Mouse (Mus musculus) granulocyte monocyte progenitor cell, adult 5-6 weeks (primary cell): Measurements from ENCODE around the gene Susd2. TPM values are rescaled to one million over a fixed set of nuclear protein-coding genes. Genes with fewer than 3 reads are reported as not detected.

Experiments used
- ATAC-seq: replicated peaks from 2 replicates; pipeline ENCODE4 v1.8.0; 2016; ENCODE audit warnings: mild to moderate bottlenecking, moderate TSS enrichment, inconsistent platforms; ENCODE audit not compliant: poor library complexity, severe bottlenecking
- total RNA-seq, 2 experiments: library from RNA; stranded (forward) in 1 of 2; stranded (reverse) in 1 of 2; fragments of 200-712, 200-1000 nt in 1 of 2; fragments of >200 nt in 1 of 2; fragmentation: Nextera tagmentation in 1 of 2; gene quantifications; 2 replicates each; pipeline ENCODE4 v1.2.3; 2014 to 2017

Susd2 gene
- total RNA-seq, 2 experiments from 2014 or later, result 0.26 TPM; not detected in 1

DNA sequence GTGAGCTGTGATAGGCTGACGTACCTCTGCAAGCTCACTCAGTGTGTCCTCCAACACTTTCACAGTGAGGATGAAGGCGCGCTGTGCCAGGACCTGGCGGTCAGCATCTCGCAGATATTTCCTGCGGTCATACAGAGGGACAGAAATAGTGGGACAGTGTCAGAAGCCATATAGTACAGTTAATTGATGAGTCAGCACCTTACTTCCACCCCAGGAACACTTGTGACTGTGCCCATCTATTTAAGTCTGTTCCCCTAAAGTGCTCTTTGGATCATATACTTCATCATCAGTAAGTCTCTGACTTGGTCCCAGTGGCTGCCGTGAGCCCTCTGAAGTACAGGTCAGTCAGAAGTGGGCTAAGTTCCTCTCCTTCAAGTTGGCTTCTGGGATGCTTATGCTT lies 14.0 kb upstream of the Susd2 start:
- no peak for ATAC-seq

DNA sequence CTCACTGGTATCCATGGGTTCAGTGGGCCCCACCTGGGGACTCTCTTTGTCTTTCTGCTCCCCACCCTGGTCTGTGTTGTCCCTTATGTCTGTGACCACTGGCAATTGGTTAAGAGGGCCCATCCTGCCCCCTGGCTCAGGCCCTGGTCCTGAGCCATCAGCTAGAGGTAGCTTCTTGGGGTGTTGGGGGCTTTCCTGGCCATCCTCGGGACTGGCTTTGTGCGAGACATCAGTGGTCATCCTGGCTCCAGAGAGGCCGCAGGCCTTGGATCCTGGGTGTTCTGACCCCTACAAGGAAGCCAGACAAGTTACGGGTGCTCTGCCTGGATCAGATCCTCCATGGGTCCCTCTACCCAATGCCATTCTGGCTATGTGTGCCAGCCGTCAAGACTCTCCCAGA lies 13.4 kb upstream of the Susd2 start:
- ATAC-seq, result no peak

DNA sequence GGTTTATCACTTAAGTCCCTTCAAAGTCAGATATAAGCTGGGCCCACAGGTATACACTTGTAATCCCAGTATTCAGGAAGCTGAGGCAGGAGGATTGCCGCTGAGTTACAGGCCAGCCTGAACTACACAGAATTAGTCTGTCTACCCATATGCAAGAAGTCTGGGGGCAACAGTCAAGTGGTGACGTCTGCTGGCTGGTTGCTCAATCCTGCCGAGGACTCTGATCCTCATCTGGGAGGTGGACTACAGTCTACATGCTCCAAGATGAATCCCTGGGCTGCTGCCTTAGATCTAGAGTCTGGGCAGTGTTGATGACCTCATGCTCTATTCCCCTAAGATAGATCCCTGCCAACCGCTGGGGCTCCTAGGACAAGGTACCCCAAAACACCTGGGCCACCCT lies 10.2 kb upstream of the Susd2 start:
- no peak for ATAC-seq

DNA sequence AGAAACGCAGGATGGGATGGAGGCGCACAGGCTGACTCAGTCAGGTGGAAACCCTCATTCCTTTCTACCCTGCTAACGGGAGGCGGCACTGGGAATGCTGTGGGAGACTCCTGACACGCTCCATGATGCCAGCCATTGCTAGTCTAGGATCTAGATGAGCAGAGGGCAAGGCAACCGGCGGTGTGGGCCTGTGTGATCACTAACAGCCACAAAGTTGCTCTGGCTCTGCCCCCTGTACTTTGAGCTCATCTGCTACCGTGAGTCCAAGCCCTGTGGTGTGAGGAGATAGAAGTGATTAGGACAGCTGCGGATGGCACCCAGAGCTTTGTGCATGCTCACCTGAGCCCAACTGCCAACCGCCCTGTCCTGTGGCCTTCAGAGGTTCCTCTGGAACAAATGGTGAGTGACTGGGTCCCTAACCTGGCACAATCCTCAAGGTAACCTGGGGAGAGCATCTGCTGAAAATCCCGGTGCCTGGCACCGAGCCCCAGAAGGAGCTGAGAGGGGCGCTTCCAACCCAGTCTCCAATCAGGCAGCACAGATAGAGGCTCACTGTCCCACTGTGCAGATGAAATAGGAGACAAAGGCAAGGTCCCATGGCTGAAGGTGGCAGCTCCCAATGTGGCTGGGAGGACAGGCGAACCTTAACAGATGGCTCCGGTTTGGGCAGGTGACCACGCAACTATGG lies 7.7 kb upstream of the Susd2 start:
- no peak for ATAC-seq

DNA sequence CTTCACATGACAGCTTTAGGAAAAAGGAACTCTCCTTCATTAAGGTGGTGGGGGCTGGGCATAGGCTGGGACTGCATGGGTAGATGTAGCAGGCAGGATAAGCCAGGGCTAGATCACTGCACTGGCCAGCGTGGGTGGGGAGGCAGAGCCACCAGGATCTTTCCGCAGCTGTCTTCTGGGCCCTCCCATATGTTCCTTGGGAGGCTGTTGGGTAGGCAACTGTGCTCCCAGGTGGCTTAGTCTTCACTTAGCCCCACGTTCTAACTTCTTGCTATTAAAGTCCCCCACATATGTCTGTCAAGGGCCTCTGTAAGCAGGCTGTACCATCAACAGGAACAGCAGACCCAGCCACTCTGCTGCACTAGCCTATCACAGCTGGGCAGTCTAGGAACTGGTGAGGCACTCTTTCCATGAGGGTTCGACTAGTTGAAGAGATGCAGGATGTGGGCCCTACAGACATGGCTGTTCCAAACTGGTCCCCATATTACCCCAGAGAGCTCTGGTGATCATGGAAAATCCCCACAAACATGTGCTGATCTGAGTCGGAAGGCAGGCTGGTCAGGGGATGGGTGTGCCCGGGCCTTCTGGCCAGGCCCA lies 6.6 kb upstream of the Susd2 start:
- no peak for ATAC-seq

DNA sequence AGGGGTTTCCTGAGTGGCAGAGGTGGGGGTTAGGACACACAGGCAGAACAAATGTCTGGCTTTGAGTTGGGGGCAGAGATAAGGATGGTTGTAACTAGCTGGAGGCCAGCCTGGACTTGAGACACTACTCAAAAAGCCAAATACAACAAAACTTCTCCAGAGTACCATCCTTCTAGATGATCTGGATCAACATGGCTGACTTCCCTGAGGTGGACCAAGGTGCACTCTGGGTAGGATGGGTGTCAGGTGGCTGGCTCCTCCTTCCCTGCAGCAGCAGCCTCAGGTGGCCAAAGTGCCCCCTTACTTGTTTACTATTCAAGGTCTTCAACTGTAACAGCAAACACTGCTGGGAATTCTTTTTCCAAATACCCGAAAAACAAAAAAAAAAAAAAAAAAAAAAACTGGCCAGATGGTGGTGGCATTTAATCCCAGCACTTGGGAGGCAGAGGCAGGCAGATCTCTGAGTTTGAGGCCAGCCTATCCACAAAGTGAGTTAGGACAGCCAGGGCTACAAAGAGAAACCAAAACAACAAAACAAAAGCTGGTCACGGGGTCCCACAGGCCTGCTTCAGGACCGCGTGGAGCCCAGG lies 5.7 kb upstream of the Susd2 start:
- no peak for ATAC-seq

DNA sequence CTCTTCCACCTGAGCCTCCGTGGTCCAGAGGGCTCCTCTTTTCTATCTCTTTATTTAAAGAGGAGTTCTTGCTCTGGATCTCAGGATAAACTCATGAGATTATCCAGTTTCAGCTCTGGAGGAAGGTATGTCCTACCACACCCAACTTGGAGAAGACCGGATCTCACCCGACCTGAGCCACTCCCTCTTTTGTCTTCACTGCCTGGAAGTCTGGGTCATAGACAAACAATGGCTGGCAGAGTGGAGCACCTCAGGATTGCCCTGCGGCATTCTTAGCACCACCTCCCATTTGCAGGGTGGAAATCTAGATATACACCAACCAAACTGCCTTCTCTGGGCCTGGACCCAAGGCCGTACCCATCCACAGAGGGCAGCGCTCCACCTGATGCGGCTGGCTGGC lies 5.2 kb upstream of the Susd2 start:
- no peak for ATAC-seq

DNA sequence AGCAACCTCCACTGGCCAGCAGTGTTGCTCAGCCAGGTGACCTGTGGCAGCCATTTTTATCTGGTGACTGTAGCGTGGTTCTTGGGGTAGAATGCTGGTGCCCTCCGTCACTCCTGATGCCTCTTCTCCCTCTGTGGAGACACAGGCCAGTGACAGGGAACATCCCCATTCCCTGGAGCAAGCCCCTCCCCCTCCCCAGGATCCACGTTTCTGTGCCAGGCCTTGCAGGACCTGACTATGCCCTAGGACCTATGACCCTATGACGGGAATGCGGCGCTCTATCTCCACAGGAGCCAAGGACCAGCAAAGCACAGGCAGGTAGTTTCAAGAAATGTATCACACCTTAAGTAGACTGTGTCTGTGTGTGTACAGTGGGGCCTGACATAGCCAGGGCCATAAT lies 4.3 kb upstream of the Susd2 start:
- ATAC-seq, result no peak

DNA sequence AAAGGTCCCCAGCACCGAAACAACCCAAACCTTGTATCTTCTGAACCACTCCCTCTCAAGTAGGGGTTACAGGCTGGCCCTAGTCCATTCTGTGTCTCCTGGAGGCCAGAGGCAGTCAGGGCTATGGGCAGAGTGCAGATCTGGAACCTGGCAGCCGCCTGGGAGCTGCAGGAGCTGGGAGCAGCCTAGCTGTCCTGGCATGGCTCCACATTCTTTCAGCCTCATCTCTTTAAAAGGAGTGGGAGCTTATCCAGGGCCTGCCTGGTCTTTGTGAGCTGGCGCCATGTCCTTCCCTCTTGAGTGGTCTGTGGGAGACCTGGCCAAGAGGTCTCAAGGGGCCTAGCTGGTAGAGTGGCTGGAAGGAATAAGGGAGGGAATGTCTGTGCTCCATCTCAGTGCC lies 3.6 kb upstream of the Susd2 start:
- ATAC-seq, result no peak

DNA sequence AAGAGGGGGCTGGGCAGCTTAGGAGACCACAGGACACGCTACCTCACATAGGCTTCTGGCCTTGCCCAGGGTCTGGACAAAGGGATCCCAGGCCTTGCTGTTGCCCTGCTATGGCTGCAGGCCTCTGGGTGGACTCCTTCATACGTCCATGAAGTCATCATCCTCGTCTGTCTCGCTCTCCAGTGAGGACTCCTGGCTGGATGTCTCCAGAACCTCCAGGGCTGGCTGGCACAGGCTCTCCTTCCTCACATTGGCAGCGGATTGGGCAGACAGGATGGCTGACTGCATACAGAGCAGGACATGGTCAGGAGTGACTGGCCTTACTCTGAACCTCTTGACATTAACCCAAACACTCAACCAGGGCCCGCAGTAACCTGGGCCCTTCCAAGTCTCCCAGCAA lies 2.6 kb upstream of the Susd2 start:
- no peak for ATAC-seq

DNA sequence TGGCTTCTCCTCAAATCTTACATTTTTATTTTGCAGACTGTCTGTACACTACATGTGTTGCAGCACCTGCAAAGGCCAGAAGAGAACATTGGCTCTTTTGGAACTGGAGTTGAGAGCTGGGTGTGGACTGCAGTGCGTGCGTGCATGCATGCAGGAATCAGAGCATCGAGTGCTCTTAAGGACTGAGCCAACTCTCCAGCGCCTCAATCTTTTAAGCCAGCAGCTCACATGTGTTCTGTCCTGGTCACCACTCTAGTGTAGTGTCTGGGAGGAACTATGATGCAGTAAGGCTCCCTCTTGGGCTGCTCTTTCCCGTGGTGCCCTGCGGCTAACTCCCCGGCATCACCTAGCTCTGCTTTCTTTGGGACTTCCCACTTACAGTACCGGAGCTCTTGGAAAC lies 1.8 kb upstream of the Susd2 start:
- no peak for ATAC-seq

DNA sequence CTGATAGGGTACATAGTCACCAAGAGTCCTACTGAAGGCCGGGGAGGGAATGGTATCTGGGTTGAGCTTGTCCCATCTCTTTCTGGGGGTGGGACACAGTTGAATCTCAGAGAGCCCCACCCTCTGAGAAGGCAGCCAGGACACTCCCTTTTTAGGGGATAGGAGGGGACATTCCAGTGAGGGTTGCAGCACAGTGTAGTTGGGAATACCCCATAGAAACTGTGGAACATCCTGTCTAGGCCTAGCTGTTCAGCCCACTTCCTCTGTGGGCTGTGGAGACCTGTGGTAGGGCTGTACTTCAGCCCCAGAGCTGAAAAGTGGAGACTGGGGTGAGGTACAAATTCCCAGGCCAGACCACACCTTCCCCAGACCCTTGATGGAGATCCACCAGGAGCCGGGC lies 917 bp downstream of the Susd2 start:
- no peak; the same call in 1 of the 2 replicates for ATAC-seq

DNA sequence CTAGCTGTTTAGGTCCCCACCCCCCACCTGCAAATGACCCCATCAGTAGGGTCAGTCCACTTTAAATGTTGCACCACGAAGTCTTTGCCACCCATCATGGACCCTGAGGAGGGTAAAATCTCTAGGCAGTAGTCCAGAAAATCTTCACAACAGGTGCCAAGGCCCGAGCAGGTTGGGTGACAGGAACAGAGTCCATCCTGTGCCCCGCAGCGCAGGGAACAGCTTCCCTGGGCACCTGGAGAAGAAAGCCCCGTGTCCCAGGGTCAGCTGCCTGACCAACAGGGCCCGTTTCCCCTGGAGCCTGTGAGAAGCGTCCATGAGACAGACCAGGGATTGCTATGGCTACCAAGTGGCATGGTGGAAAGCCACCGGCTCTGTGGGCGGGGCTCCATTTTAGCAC lies 1.4 kb downstream of the Susd2 start:
- ATAC-seq, result no peak

DNA sequence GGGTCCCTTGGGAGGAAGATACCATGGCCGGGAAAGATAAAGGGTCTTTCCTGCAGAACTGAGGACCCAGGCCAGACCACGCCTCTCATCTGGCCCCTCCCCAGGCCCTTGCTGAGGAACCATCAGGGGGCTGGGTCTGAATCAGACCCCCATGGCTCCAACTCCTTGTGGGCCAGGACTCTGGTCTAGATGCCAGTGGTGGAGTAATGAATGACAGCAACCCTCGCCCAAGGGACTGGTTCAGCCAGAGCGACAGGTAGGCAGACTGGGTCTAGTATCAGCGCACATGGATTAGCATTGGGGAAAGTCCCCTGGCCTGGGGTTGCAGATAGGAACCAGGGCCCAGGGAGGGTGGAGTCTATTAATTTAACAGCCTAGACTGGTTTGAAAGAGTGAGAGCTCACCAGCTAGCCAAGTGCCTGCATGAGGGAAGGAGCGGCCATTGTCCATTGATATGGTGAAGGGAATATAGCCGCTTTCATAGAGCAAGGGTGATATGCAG lies 2.0 kb downstream of the Susd2 start:
- no peak for ATAC-seq

DNA sequence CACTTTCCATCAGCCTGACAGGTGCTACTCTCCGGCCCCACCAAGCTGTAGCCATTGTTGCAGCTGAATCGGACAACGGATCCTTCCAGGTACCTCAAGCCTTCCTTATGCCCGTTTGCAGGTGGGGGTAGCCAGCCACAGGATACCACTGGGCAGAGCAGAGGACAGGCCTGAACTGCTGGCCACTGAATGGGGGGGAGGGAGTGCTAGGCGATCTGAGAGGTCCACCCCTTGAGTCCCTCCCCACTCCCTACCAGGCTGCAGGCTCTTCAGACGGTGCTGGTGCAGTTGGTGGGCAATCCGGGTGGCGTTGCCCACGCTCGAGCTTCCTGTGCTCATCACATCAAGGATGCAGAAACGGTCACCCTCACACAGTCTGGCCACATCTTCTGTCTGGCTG lies 6.1 kb downstream of the Susd2 start:
- ATAC-seq, result no peak

DNA sequence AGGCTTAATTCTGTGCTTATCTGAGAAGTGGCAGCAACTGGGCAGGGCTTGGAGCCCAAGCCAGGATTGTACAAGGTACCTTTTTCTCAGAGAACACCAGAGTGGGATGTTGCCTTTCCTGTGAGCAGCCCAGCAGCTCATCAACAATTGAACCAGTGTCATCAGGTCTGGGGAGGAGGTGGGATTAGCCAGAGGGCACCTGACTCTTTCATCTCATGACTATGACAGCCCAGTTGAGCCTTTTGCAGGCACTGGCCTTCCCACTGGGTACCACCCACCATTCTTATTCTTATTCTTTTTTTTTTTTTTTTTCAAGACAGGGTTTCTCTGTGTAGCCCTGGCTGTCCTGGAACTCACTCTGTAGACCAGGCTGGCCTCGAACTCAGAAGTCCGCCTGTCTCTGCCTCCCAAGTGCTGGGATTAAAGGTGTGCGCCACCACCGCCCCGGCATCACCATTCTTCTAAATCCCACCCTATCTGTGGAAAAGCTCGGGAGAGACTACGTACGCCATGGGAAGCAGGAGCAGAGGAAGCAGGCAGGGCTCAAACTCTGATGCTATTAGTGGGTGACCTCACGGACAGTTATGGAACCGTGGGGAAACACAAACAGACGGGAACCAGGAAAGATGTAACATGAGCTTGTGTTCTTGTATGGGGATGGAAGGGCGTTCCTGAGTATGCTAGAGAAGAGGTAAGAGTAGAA lies 7.6 kb downstream of the Susd2 start:
- ATAC-seq, result no peak

DNA sequence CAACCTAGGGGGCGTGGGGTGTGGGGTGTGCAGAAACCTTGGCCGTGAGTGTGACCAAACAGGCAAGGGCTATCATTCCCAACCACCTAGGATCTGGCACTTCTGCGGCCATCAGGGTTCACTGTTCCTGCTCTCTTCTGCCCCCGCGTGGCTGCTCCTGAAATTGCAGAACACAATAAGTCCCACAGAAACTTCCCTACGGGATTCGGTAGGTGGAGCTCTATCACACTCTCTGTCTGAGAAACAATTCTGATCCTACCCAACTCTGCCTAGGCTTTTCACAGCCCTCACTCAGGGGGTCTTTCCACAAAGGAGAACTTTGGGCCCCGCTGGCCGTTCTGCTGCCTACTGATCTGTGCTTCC lies 8.1 kb downstream of the Susd2 start:
- peak; percentile 93 for ATAC-seq

DNA sequence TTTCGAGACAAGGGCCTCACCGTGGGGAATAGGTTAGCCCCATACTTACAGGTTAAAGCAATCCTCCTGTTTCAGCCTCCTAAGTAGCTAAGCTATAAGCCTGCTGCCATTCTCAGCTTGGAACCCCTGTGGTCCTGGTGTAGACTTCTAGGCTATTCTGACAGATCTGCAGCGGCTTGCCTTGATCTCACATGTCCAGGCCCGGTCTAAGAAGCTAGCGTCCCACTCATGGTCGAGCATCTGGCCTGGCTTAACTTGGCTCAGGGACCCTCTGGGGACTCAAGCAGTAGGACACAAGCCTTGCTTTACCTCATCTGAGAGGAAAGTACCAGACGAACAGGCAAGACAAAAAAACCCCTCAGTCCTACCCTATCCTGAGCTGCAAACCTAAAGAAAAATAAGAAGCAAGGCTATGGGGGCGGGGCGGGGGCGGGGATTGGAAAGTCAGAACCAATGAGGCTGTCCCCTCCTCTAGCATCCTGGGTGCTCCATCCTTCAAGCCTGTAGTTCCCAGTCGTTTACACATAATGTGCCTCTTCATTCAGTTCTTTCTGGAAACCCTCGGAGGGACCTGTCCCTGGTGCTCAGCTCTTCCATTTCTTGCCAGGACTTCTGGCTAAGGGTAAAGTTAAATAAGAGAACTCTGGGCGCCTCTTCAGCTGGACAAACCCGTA lies 8.7 kb downstream of the Susd2 start:
- ATAC-seq, result no peak

DNA sequence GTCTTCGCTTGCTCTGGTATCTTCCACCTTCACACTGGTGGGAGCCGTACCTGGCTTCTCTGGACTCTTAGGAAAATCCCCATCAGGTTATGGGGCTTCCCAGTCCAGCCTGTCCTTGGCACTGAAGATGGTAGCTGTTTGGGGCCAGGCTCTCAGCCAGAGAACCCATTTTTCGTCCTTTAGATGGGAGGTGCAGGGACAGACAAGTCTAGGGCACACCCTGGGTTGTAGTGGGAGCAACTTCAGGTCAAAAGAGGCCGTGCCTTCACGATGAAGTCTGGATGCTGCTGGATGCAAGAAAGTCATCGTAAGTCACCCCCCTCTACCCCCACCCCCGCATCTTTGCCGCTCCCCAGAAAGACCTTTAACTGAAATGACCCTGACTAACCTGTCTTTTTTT lies 9.2 kb downstream of the Susd2 start:
- ATAC-seq, result no peak

DNA sequence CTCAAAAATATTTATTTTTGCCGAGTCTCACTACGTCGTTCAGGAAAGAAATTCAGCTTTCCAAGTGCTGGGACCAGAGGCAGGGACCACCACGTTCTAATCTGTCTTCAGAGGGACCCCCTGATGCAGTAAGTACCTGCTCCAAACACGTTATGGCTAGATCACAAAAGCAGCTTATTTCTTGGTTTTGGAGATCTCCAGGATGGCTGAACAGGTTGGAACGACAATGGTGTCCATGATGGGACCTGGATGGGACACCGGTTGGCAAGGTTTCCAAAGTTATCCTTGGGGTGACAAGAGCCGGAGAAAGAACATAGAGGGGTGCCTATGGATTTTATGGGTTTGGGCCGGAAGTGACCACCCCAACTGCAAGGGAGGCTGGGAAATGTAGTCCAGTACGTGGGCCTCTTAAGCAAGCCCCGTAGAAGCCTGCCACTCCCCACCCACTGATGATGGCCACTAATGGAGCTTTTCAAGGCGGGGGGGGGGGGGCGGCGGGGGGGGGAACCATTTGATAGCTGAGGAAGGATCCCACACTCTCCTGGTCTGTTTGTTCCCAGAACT lies 10.2 kb downstream of the Susd2 start:
- ATAC-seq, result no peak

DNA sequence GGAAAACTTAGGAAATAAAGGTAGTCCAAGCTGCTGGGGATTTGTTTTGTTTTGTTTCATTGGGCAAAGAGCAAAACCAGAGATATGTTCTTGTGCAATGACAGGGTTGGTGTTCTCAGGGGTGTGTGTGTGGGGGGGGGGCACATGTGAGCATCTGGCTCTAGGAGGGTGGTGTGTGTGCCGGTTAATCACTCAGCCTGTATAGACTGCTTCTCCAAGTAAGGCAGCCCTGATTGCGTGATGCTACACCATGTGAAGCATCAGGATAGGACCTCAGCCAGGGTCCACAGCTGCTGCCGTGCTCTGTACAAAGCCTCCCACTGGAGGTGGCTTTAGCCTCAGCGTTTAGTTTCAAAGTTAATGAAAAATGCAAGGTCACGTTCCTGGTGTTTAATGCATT lies 10.8 kb downstream of the Susd2 start:
- no peak for ATAC-seq
